Mouse (Mus musculus): ENCODE results near the gene Met.

DNA sequence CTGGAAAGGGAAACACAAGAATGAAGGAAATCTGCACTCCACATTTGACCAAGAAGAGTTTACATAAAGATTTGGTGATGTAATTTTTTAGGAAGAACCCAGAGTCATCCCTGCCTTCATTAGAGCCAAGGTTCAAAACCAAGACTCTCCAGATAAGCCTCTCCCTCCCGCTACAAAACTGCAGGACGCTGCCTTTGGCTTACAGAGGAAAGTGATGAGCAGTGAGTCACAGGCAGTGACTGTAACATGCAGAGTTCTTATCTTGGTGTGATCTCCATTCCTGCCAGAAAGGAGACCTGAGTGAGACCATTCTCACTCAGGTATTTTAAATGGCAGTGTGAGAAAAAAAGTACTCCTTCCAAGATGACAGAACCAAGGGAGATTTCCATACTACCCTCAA lies 137.9 kb downstream of the Met start:
- TF ChIP-seq GATA1 (IDR thresholded peaks at IDR 0.05; ENCODE audit: borderline replicate concordance, low read length) (no peak), FLI1 (IDR thresholded peaks at IDR 0.05; ENCODE audit: low read length) (no peak)

All from megakaryocyte, embryonic 14.5 days (primary cell).